Mouse (Mus musculus) cerebellum, postnatal 4 days (tissue): ENCODE results near the gene Gja5.
"Not testable (repeated sequence)": the region's sequence is repeated elsewhere in the genome, so short reads cannot be mapped to it uniquely, and the experiment has no call there.

Experiments
- DNase-seq, 2 experiments: peaks; one replicate each; pipeline ENCODE4 v3.0.0; 2022; ENCODE audit warnings: low spot score in 2 of 2, mixed read lengths in 1 of 2

Gene Gja5

GRCm38 (mm10) chr3:97037119-97037518, 132.6 kb downstream of the Gja5 start:
- DNase-seq = no peak

- DNase-seq = no peak
Observed at GRCm38 (mm10) chr3:97039721-97040120, 135.2 kb downstream of the Gja5 start.

- DNase-seq = no peak
Observed at GRCm38 (mm10) chr3:97044188-97044587, 139.7 kb downstream of the Gja5 start.

- no peak for DNase-seq
Observed at GRCm38 (mm10) chr3:97047757-97048156, 143.3 kb downstream of the Gja5 start.

GRCm38 (mm10) chr3:97048360-97048759, 143.9 kb downstream of the Gja5 start:
- no peak for DNase-seq

GRCm38 (mm10) chr3:97051264-97051744, 146.8 kb downstream of the Gja5 start:
- peak in 1 of 2 experiments; percentile 12 for DNase-seq

- no peak for DNase-seq
Observed at GRCm38 (mm10) chr3:97052069-97052799, 147.7 kb downstream of the Gja5 start.

GRCm38 (mm10) chr3:97058704-97059103, 154.2 kb downstream of the Gja5 start:
- no peak for DNase-seq

GRCm38 (mm10) chr3:97060119-97060518, 155.6 kb downstream of the Gja5 start:
- DNase-seq = no peak

- DNase-seq = no peak
Observed at GRCm38 (mm10) chr3:97062814-97063213, 158.3 kb downstream of the Gja5 start.

GRCm38 (mm10) chr3:97064046-97064445, 159.6 kb downstream of the Gja5 start:
- no peak for DNase-seq

GRCm38 (mm10) chr3:97069589-97069988, 165.1 kb downstream of the Gja5 start:
- not testable (repeated sequence) for DNase-seq

- not testable (repeated sequence) for DNase-seq
Observed at GRCm38 (mm10) chr3:97071916-97072315, 167.4 kb downstream of the Gja5 start.

GRCm38 (mm10) chr3:97072361-97072760, 167.9 kb downstream of the Gja5 start:
- not testable (repeated sequence) for DNase-seq

GRCm38 (mm10) chr3:97075744-97076350, 171.4 kb downstream of the Gja5 start:
- DNase-seq = not testable (repeated sequence)

- DNase-seq = no peak
Observed at GRCm38 (mm10) chr3:97076412-97076811, 171.9 kb downstream of the Gja5 start.

- no peak for DNase-seq
Observed at GRCm38 (mm10) chr3:97078436-97078835, 173.9 kb downstream of the Gja5 start.

- no peak for DNase-seq
Observed at GRCm38 (mm10) chr3:97082156-97082555, 177.7 kb downstream of the Gja5 start.

GRCm38 (mm10) chr3:97087326-97087725, 182.8 kb downstream of the Gja5 start:
- DNase-seq = peak in 1 of 2 experiments; percentile 17

GRCm38 (mm10) chr3:97088291-97088690, 183.8 kb downstream of the Gja5 start:
- DNase-seq = not testable (repeated sequence)

- not testable (repeated sequence) for DNase-seq
Observed at GRCm38 (mm10) chr3:97091971-97092370, 187.5 kb downstream of the Gja5 start.

- DNase-seq = not testable (repeated sequence)
Observed at GRCm38 (mm10) chr3:97096664-97097063, 192.2 kb downstream of the Gja5 start.
